Mouse (Mus musculus) mouse embryonic stem cell (cell line): ENCODE measurements around the gene Gm10134.

Experiments used
- in situ Hi-C, 2 experiments: fragments of 300-500 bp; cut with MboI; formaldehyde crosslinking; loops; 1 replicate in 1 of 2; 3 replicates in 1 of 2; pipeline ENCODE4 v1.14.3; 2019 to 2020; ENCODE audit warnings: low sequenced_read_pairs in 2 of 2, low pct_unique_long_range_greater_than_20kb in 1 of 2, mixed read lengths in 1 of 2; ENCODE audit not compliant: unreplicated experiment in 1 of 2

The Gm10134 gene

DNA sequence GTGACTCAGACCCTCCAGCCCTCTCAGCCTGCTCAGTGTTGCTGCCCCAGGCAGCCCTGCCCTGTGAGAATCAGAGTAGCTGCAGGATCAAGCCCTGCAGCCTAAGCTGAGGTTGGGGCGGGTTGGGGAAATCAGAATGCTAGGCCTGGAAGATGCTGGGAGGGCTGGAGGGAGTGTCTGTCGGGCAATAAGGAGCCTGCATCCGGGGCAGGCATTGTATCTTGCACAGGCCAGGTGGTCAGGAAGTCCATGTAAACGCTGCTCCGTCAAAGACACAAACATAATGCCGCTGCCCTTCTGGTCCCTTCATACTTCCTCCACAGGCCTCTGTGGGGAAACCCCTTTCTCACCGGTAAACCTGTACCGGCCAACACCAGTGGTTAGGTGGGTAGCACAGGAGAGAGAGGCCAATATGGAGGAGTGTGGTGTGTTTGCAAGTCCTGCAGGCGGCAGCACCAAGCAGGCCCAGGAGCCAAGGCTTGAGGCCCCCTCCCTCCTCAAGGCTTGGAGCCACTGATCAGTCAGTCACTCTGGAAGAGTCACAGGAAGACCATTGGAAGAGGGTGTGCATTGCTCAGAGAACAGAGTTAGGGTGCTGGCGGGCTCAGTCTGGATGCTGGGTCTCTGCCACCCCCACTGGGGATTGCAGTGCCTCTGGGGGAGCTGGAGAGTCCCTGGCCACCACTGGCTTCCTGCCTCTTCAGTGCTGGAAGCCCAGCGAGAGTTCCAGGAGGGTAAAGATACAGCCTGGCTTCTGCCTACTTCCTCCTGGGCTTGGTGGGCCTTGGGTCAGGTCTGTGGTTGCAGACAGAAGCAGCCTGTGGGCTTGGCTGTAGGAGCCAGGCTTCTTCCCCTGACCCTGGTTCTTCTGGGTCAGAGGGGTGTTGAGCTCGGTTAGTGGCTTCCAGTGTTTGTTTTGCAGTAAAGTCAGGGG, 20.3 kb downstream of the Gm10134 start:
- in situ Hi-C loops = no loop called here

DNA sequence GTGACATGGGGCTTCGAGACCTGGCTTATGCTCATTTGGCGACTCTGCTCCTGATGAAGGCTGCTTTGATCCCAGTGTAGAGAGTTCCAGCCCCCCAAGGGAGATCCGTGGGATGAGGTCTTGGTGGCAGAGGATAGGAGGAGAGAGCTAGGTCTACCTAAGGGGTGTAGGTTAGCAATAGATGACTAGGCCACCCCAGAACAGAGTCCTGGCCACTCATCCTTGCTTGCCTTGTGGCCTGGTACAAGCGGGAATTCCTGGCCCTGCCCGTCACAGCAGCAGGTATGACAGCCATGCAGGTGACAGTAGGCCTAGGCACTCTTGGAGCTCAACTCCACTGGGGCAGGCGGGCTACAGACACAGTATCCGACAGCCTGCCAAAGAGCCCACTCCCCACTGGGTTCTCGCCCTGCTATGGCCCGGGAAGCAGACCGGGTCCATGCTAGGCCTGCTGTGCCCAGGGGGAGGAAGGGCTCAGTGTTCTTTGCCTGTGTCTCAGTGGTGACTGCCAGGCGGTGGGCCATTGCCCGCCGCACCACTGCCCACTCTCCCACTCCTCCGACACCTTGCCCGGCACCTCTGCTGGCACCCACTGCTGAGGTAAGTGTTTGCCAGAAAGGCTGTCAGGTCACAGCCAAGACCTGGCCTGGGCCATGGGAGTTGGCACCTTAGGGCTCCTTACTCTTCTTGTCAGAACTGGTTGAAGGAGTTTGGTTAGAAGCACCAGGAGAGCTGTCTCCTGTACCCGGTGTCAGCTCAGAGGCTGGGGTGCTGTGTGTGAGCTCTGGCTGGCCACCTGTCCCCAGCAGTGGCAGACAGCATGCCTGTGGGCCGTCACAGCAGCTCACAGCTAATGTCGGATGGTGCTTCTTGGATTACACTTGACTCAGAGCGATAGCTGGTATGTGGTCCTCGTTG, 21.8 kb downstream of the Gm10134 start:
- in situ Hi-C loops = no loop called here

DNA sequence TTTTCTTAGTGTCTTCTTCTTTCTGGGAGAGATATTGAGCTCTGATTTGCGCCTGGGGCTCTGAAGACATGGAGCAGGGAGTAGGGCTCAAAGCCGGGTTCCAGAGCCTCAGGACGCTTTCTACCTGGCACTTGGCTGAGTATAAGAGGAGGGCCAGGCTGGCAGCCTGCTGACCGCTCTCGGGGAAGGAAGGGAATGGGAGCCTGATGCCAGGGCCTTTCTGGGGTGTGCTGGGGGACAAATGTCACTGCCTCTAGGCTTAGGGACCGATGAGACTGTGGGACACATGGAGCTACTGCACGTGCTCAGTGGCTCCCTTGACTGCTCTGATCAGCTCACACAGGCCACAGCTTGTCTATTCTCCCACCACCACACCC, 22.4 kb downstream of the Gm10134 start:
- in situ Hi-C loops = no loop called here

DNA sequence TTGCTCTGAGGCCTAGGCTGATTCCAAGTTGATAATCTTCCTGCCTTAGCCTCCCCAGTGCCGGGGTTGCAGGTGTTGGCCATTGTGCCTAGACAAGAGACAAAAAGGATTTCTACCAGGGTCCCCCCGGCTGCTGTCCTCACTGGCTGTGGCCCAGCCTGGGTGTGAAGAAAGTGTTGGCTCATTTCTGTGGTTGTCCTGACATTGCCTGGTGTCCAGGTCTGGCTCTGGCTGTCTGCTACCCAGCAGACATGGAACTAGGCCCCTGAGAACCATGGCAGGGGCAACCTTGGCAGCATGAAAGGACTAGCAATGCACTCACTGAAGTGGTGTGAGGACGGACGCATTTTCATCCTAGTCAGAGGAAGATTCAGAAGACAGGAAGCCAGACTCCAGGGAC, 24.0 kb downstream of the Gm10134 start:
- in situ Hi-C loops = no loop called here

DNA sequence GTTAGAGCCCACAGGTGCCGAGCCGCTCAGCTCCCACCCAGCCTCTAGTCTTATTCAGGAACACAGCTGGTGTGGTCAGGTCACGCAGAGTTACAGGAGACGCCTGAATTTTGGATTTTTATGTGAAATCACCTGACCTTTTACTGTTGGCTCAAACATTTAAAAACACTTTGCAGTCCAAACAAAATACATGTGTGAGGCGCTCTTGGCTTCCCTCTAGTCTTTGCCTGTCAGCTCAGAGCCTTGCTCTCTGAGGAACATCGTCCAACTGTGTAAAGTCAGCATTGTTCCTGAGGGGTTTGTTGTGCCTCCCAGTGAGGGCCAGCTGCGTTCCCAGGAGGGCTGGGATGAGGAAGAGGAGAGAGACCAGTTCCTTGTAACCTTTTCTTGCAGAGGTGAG, 24.4 kb downstream of the Gm10134 start:
- in situ Hi-C loops = no loop called here

DNA sequence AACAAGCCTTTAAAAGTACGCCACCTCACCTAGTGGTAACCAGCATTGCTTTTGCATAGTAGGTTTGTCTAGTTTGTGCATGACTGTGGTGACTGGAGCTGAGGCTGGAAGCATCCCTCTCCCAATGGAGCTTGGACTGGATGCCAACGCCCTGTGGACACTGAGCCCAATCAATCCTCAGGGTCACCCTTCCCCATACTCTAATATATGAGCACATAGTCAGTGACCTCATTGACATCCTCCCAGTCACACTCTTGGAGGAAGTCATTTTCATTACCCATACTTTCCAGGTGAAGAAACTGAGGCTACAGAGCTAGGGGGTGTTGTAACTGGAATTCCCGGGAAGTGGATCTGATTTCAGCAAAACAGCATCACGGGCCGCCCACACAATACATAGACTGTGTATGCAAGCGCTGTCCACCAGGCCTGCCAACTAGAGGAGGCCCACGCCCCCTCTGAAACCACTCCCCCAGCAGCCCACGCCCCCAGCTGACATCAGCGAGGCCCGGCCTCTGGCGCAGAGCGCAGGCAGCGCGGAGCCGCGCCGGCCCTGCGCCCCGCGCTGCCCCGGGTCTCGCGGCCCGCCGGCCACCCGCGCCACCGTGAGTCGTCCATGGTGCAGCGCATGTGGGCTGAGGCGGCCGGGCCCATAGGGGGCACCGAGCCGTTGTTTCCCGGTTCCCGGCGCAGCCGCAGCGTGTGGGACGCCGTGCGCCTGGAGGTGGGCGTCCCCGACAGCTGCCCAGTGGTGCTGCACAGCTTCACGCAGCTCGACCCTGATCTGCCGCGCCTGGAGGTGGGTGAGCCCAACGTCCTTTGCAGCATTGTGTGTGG, 27.3 kb downstream of the Gm10134 start:
- in situ Hi-C loops = no loop called here

DNA sequence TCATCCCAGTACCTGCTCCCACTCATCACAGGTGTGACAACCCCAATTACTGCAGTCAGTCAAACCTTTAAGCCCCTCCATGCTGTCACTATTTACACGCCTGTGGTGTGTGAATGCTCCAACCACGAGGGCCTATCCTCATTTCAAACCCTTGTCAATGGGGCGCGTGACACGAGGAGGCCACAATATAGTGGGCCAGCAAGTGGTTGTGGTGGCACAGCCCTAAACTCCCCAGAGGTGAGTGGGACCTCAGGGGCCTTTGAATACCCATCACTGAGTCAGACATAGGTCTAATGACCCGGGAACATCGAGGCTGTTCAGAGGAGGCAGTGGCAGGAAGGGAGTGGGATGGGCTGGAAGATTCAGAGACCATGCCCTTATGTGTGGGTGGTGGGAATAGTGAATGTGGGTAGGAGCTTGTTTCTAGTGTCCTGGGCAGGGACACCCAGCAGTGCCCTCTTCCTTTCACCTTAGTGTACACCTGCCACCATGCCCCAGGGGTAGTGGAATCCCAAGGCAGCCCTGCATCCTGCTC, 28.1 kb downstream of the Gm10134 start:
- in situ Hi-C loops = no loop called here

DNA sequence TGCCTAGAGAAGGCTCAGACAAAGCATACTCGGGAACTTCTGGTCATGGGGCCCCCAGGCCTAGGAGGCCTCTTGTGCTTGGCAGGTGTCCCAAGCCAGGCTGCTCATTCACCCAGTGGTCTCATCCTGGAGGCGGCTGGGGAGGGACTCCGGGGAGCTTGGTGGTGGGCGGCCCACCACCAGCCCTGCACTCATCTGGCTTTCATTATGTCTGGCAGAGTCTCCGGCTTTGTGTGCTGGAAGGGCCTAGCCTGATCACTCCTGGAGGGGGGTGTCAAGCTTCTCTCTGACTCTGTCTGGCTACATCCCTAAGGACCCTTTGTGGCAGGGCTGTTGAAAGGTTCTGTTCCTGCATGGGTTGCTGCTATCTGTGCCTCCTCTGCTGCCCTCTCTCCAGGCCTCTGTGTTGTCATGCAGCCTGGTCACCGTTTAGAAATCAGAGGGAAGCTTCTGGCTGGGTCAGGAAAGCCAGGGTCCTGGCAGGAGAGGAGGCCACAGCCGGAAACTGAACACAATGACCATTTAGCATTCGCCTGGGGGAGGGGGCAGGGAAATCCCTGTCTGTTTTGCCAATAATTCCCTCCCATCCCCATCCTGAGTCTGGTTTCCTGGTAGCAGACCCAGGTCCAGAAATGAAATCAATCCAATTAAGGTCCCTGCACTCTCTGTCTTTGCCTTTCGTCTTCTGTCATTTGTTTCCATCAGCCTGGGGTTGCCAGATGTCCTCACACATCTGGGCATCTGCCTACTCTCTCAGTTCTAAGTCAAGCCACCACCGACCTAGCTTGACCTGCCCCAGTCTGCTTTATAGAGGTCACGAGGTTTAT, 28.8 kb downstream of the Gm10134 start:
- in situ Hi-C loops = no loop called here

DNA sequence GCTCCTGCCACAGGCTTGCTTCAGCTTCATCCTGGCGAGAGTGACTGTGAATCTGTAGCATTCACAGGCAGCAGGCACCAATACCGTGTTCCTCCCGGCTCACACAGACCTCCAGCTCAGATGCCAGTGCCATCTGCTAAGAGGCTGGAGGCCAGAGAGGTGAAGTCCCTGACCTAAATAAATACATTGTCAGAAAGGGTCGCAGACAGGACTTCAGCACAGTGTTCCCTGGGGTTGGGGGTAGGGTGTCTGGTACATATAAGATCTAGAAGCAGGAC, 29.3 kb downstream of the Gm10134 start:
- in situ Hi-C loops = no loop called here

DNA sequence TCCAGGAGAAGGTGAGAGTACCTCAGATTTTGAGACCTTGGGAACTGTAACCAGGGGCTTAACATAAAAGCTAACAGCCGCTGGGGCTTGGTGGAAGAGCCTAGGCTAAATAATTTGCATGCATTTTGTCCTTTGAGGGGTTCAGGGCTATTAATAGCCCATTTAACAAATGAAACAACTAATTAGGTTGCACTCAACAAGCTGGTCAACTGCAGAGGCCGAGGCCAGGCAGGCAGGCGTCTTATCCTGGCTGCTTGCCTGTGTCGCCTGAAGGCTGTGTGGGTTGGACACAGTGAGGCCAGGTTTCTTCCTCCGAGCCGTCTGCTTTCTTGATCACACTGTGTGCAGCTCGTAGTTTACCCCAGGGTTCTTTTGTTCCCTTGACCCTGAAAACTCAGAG, 29.8 kb downstream of the Gm10134 start:
- in situ Hi-C loops = no loop called here

DNA sequence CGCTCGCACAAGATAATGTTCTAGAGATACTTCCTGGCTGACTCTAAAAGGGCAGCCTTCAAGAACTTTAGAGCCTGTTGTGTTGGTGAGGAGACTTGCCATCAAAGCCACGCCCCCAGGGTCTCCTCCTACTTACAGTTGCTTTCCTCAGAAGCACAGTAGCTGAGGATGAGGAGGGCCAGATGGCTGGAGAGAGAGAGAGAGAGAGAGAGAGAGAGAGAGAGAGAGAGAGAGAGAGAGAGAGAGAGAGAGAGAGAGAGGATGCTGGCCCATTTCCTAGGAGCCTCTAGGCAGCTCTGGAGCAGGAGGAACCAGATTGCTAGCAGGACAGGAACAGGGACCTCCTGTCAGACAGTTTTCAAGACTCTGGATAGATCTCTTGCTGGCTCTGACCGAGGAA, 30.3 kb downstream of the Gm10134 start:
- in situ Hi-C loops = no loop called here

DNA sequence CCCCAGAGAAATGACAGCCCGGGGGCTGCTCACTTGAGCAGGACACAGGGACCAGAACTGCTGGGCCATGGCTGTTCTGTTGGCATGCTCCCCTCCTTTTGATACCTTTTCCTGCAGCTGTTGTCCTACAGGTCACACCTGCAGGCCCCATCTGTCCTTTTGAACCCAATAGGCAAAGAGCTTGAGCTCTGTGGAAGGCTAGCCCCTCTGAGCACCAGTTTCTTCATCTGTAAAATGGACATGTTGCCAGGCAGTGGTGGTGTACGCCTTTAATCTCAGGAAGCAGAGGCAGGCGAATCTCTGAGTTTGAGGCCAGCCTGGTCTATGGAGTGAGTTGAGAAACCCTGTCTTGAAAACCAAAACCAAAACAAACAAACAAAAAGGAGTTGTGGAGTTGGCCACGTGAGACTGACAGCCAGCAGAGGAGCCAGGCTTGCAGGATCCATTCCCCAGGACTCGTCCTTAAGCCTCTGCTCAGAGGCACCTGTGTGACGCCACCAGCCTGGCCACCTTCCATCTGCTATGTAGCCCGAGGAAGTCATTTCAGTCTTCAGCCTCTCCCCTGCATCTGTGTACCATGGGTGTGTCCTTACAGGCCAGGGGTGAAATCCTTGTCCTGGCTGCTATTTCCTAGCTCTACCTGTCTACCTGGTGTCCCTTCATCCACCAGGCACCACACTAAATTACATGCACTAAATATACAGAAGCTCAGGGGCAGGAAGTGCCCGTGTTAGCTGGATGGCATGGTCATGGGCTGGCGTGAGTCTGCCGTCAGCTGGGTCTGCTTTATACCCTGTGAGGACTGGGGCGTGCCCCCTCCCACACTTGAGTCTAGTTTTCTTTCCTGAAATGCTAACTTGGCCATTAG, 31.1 kb downstream of the Gm10134 start:
- in situ Hi-C loops = no loop called here

DNA sequence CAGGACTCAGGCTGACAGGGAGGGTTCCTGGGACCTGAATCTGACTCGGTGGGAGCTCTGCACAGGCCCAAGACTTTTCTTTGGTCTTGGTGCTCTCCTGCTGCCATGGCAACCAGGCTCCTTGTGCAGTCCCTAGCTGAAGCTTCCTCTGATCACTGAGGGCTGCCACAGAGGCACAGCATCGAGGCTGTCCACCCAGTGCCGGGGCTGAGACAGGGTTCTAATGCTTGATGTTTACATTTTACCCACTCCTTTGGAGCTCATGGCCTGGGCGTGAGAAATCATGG, 31.7 kb downstream of the Gm10134 start:
- in situ Hi-C loops = no loop called here

DNA sequence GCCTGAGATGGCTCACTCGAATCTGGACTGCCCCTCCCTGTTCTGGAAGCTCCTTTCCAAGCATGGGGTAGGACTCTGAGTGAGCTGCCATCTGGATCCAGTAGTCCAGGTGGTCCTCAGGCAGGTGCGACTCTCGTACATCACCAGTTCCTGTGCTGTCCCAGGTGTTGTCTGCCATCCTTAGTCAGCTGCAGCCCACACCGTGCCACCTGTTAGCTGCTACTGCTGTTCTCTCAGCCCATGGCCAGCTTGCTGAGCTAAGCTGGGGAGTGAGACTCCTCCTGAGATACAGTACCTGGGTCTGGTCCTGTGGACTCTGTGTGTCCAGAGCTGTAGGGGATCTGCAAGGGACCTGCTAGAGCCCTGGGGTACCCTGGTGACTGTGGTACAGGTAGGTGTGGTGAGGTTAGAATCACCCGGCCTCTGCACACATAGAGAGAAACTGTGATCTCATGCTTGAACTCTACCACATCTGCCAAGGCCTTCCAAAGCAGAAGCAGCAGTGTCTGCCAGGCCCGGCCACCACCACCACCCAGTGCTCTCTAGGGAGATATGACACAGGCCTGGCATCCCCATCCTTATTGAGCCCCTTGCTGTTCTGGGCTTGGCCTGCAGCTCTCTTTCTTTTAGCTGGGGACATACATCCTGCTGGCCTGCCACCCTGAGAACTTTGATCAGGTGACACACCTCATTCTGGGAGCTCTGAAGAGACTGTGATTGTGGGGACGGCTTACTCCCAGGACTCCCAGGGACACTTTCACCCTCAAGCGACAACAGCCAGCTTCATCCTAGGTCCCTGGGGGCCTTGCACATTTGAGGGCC, 32.3 kb downstream of the Gm10134 start:
- in situ Hi-C loops = no loop called here

DNA sequence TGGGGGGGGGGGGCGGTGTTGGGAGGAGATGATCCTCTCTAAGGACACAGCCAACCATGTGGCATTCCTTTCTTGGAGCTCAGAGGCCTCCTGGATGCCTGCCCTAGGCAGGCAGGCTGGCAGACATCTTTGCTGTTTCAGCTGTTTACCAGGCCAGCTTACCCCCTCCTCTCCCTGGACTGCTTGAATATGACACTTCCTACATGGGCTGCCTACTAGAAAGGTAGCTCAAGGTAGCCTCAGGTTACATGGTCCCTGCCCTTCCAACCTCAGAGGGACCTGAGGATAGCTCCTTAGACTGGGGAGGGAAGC, 32.9 kb downstream of the Gm10134 start:
- in situ Hi-C loops = no loop called here

DNA sequence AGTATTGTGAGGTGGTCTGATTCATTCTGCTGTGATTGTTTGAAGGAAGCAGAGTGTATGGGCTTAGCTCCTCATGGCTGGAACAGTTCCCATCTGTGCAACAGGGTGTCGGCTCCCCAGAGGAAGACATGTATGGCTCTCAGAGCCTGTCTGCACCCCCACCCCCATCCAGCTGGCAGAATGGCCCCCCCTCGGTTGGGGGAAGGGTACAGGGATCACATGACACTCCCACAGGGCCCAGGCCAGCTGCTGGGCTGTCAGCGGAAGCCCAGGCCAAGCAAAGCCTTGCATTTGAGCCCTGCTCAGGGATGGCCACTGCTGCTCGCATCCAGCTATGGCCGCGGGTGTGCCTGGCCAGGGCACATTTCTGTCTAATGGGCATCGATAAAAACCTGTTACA, 33.3 kb downstream of the Gm10134 start:
- in situ Hi-C loops = no loop called here

DNA sequence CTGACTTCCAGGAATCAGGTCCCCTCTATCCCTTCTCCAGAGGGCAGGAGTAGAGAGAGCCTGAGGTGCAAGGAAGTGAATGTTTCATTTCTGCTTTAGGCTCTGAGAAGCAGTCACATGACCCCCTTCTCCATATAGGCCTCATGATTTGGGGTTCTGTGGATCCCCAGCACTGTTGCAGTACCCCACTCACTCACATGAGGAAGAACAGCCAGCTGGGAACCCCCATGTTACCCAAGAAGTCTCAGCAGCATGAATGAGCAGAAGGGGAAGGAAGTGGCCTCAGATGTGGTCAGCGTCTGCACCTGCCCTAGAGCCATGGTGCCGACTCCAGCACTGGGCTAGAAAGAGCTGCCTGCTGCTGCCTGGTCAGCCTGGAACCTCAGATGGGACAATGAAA, 34.1 kb downstream of the Gm10134 start:
- in situ Hi-C loops = no loop called here
